Mouse (Mus musculus): Measurements from ENCODE around the gene Hectd1. TPM values are rescaled to one million over a fixed set of nuclear protein-coding genes. Genes with fewer than 3 reads are reported as not detected.

The Hectd1 gene
- total RNA-seq, 2 experiments from 2014 or later, result 89.9 to 90.7 TPM

DNA sequence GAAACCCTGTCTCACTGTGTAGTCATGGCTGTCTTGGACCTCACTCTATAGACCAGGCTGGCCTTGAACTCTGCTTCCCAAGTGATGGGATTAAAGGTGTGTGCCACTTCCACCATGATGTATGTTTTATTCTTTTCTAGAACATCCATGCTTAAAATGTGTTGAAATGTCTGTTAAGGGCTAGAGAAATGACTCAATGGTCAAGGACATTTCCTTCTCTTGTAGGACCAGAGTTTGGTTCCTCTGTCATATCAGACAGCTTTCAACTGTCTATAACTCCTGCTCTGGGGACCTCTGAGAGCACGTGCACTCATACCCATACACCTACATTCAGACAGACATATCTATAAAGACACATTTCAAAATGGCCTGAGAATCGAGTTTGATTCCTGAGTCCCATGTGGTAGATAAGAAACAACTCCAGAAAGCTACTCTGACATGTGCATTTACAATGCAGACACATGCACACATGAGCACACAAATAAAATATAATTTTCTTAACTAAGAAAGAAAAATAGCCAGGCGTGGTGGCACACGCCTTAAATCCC, 9.3 kb downstream of the Hectd1 start:
- intact Hi-C loops (cut with DNase I), result no loop called here
- DNase-seq (ENCODE audit: extremely low spot score in 1 of 2, low spot score in 2 of 2), result no peak

DNA sequence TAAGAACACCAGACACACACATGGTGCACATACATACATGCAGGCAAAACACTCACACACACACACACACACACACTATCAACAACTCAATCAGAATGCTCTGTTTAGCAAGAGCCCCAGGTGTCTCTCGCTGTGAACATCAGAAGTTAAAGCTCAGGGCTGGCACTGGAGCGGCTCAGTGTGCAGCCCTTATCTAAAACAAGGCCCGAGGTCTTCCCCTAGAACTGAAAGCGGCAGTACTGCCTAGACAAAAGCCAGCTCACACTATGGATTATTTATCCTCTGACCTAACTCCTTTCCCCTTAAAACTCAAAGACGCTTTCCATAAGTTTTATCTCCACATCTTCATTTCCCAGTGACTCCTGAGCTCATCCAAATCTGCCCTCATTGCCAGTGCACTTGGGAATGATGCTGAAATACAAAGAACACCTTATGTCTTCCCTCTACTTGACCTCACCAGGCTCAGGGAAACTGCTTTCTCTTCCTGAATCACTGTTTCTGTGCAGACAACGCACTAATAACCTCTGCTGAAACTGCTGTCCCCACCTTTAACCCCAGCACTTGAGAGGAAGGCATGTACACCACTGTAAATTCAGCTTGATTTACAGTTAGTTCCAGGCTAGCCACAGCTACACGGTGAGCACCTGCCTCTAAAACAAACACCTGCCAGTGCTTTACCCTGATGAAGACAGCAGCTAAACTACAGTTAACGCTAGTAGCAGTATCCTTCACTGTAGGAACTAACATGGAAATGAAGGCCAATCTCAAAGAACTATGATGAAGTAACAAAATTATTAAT, 11.3 kb downstream of the Hectd1 start:
- DNase-seq (ENCODE audit: extremely low spot score in 1 of 2, low spot score in 2 of 2), result no peak
- intact Hi-C loops (cut with DNase I), result no loop called here

- no peak for DNase-seq (ENCODE audit: extremely low spot score in 1 of 2, low spot score in 2 of 2)
- intact Hi-C loops (cut with DNase I), result no loop called here
These were observed 17.8 kb downstream of the Hectd1 start for GRCm38 (mm10) chr12:51811388-51812140.

- intact Hi-C loops (cut with DNase I), result no loop called here
- DNase-seq (ENCODE audit: extremely low spot score in 1 of 2, low spot score in 2 of 2), result no peak
These were observed 18.8 kb downstream of the Hectd1 start for GRCm38 (mm10) chr12:51810564-51810963.

GRCm38 (mm10) chr12:51784842-51785241, 44.5 kb downstream of the Hectd1 start:
- intact Hi-C loops (cut with DNase I), result loop anchor here (5.0 kb wide), 1 partner anchor 33 kb away; no protein-coding TSS in a partner anchor
- no peak for DNase-seq (ENCODE audit: extremely low spot score in 1 of 2, low spot score in 2 of 2)

DNA sequence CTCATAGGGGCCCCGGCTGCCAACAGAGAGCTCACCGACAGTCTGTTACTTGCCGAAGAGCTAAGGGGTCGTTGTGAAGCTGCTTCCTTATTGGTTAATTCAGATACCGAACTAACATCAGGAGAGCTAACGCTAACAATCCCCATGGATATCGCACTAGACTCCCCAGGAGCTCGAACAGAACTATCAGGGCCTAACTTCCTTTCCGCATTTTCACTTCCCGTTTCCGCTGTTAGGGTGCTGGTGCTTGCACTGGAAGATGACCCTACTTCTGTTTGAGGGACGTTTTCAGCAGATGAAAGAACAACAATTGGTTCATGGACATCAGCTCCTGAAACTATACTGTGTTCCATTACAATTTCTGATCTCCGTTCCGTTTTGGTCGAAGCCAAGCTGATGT, 60.6 kb downstream of the Hectd1 start:
- intact Hi-C loops (cut with DNase I), result no loop called here
- DNase-seq (ENCODE audit: extremely low spot score in 1 of 2, low spot score in 2 of 2), result no peak

DNA sequence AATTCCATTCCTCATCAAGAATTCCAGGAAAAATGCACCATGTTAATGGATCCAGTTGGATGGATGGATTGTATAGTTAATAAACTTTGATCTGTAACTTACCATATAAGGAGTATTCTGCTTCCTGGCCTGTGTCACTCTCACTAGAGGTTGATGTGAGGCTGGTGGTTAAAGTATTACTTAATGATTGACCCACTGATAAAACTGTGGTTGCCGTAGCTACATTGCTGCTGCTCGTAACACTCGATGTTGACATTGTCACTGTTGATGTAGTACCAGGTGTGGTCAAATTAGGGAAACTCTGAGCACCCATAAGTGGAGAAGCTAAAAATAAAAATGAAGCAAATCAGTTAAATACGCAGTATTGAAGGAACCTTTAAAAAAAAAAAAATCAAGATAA, 61.9 kb downstream of the Hectd1 start:
- no peak for DNase-seq (ENCODE audit: extremely low spot score in 1 of 2, low spot score in 2 of 2)
- intact Hi-C loops (cut with DNase I), result no loop called here

GRCm38 (mm10) chr12:51759374-51759773, 70.0 kb downstream of the Hectd1 start:
- DNase-seq (ENCODE audit: extremely low spot score in 1 of 2, low spot score in 2 of 2), result no peak
- intact Hi-C loops (cut with DNase I), result loop anchor here (10.0 kb wide), 1 partner anchor 365 kb away; no protein-coding TSS in a partner anchor

- intact Hi-C loops (cut with DNase I), result loop anchor here (10.0 kb wide), 1 partner anchor 362 kb away; no protein-coding TSS in a partner anchor
These were observed 72.8 kb downstream of the Hectd1 start for GRCm38 (mm10) chr12:51756599-51756961.

GRCm38 (mm10) chr12:51755938-51756598, 73.3 kb downstream of the Hectd1 start:
- DNase-seq (ENCODE audit: extremely low spot score in 1 of 2, low spot score in 2 of 2), result no peak
- intact Hi-C loops (cut with DNase I), result loop anchor here (10.0 kb wide), 1 partner anchor 361 kb away; no protein-coding TSS in a partner anchor

More at GRCm38 (mm10) chr12:51756599-51756961, 72.8 kb downstream of the Hectd1 start:
- no peak for DNase-seq (ENCODE audit: extremely low spot score in 1 of 2, low spot score in 2 of 2)

DNA sequence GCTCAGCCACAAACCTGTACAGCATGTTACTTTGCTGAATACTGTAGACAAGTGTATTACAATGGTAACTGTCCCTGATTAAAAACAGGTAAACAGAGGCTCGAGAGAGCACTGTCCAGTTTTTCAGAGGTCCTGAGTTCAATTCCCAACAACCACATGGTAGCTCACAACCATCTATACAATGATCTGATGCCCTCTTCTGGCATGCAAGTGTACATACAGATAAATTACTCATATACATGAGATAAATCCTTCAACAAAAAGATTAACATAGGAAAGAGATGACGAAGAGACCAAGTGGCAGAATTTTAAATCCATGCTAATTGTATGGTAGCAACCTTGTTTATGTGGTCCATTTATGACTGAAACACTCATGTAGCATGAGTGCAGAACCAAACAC, 82.0 kb downstream of the Hectd1 start:
- intact Hi-C loops (cut with DNase I), result no loop called here
- DNase-seq (ENCODE audit: extremely low spot score in 1 of 2, low spot score in 2 of 2), result no peak

DNA sequence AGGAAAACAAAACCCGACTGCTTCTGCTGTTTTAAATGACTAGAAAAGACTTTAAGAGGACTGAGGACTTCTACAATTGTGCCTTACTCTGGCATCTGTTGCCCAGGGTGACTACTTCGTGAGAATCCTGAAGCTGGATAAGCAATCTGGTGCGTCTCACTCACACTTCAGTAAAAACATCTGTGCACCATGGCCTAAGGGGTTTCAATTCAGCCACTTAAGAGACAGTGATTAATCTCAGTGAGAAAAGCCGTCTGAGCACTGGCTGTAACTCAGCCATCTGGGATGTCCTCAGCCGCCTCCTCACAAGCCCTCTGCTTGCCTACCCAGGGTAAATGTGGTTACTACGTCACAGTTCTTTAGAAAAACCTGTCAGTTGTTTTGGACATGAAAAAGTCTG, 84.4 kb downstream of the Hectd1 start:
- intact Hi-C loops (cut with DNase I), result loop anchor here (5.0 kb wide), 1 partner anchor 78 kb away; no protein-coding TSS in a partner anchor
- DNase-seq (ENCODE audit: extremely low spot score in 1 of 2, low spot score in 2 of 2), result no peak

GRCm38 (mm10) chr12:51741690-51742089, 87.6 kb downstream of the Hectd1 start:
- no peak for DNase-seq (ENCODE audit: extremely low spot score in 1 of 2, low spot score in 2 of 2)
- intact Hi-C loops (cut with DNase I), result loop anchor here (5.0 kb wide), 1 partner anchor 74 kb away; no protein-coding TSS in a partner anchor

- intact Hi-C loops (cut with DNase I), result no loop called here
These were observed 92.5 kb downstream of the Hectd1 start for GRCm38 (mm10) chr12:51736807-51737206.

GRCm38 (mm10) chr12:51736381-51736780, 93.0 kb downstream of the Hectd1 start:
- intact Hi-C loops (cut with DNase I), result no loop called here
- DNase-seq (ENCODE audit: extremely low spot score in 1 of 2, low spot score in 2 of 2), result no peak

More at GRCm38 (mm10) chr12:51736807-51737206, 92.5 kb downstream of the Hectd1 start:
- no peak for DNase-seq (ENCODE audit: extremely low spot score in 1 of 2, low spot score in 2 of 2)

GRCm38 (mm10) chr12:51735840-51736271, 93.5 kb downstream of the Hectd1 start:
- intact Hi-C loops (cut with DNase I), result no loop called here
- DNase-seq (ENCODE audit: extremely low spot score in 1 of 2, low spot score in 2 of 2), result no peak

- intact Hi-C loops (cut with DNase I), result no loop called here
- DNase-seq (ENCODE audit: extremely low spot score in 1 of 2, low spot score in 2 of 2), result no peak
These were observed 94.6 kb downstream of the Hectd1 start for GRCm38 (mm10) chr12:51734605-51735211.

DNA sequence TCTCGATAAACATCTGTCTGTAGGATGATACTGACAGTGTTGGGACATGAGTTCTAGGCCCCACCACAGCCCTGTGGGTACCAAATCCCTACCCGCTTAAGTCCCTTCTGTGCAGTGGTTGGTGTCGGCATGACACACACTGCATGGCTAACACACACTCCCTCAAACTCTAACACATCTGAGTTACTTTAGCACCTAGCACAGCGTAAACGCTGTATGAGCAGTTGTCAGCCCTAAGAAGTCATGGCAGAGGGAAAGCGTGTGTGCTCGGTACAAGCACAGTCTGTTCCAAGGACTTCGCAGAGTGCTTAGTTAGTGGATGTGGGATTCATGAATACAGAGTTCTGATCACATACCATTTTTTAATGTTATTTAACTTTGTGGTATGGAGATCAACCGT, 99.5 kb downstream of the Hectd1 start:
- DNase-seq (ENCODE audit: extremely low spot score in 1 of 2, low spot score in 2 of 2), result no peak
- intact Hi-C loops (cut with DNase I), result no loop called here

Data from left cerebral cortex, postnatal 10 days (tissue).